Mouse (Mus musculus) erythroblast, adult 5-6 weeks (primary cell): Measurements from ENCODE around the gene Slc43a2. TPM values are rescaled to one million over a fixed set of nuclear protein-coding genes. Genes with fewer than 3 reads are reported as not detected.

ENCODE experiments used
- ATAC-seq: replicated peaks from 2 replicates; pipeline ENCODE4 v1.8.0; 2016; ENCODE audit warnings: moderate number of reproducible peaks, mild to moderate bottlenecking, moderate TSS enrichment, inconsistent platforms; ENCODE audit not compliant: poor library complexity, low FRiP score, severe bottlenecking
- total RNA-seq, 2 experiments: library from RNA; stranded (forward) in 1 of 2; stranded (reverse) in 1 of 2; fragments of 150-400 nt in 1 of 2; fragments of 200-764, 138-1000 nt in 1 of 2; gene quantifications; 2 replicates each; pipeline versions ENCODE4 v1.2.3 to v1.2.4; 2015 to 2017; ENCODE audit warnings: low replicate concordance in 2 of 2

The Slc43a2 gene
- total RNA-seq, 2 experiments from 2014 or later, result 6.7 to 14.9 TPM

GRCm38 (mm10) chr11:75568115-75568511 is 36.6 kb downstream of the Slc43a2 start:
- ATAC-seq, result no peak

DNA sequence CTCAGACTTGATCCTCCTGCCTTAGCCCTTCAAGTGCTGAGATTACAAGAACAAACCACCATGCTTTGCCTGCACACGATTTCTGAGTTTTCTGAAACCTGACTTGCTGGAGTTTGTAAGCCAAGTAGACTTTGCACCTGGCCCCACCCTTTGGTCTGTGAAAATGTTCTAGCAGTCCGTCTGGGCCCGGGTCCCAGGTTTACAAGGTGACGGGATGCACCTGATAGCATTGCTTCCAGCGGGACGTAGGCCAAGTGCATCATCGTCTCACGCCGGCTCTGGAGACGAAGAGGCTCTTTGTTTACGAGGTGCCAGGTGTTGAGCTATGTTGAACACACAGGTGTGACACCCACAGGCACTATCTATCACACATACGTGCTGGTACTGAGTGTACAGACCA is 37.5 kb downstream of the Slc43a2 start:
- no peak for ATAC-seq

- no peak for ATAC-seq
These were observed 39.1 kb downstream of the Slc43a2 start for GRCm38 (mm10) chr11:75570375-75571125.

- ATAC-seq, result no peak
These were observed 39.9 kb downstream of the Slc43a2 start for GRCm38 (mm10) chr11:75571126-75571990.

DNA sequence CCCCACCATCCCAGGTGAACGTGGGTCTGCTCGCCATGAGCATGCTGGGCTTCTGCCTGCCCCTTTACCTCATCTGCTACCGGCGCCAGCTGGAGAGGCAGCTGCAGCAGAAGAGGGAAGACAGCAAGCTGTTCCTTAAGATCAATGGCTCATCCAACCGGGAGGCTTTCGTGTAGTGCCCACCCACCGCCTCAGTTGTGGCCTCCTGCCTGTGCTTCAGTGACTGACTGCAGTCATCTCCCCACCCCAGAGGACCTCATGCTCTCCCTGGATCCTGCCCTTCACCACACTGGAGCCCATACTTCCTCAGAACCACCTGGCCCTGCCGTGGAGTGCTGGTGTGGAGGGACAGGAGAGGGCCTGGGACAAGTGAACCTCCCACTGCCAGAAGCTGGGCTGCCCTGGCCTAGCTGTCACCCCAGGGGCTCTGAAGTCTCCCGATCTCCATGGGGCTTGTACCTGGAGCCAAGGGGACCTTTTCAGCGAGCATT is 40.9 kb downstream of the Slc43a2 start:
- no peak for ATAC-seq

- ATAC-seq, result peak; percentile 83
These were observed 41.6 kb downstream of the Slc43a2 start for GRCm38 (mm10) chr11:75572854-75573650.

DNA sequence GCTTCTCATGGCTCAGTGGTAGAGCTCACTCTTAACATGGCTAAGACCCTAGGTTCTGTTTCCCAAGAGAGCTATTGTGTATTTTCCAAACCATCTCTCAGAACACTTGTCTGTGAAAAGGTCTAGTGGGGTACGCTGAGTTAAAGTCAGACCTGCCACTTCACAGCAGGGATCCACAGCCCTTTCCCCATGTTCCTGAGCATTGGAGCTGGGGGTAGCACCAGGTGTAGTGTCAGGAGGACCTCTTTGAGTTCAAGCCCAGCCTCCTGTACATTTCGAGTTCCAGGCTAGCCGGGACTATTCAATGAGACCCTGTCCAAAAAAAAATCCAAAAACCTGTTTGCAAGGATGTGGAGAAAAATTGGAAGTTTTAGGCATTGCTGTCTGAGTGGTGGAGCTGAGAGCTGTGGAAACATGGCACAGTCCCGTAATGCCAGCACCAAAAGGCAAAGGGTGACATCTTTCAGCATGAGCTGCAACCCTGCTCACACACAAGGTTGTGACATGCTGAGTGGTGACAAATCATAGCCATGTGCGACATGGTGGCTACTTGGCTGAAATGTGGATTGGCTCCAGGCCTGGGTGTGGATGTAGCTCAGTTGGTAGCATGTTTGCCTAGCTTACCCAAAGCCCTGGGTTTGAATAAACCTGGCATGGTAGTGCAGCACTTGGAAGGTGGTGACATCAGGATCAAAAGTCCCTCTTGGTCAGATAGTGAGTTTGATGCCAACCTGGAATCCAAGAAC is 43.1 kb downstream of the Slc43a2 start:
- no peak for ATAC-seq

- no peak for ATAC-seq
These were observed 44.1 kb downstream of the Slc43a2 start for GRCm38 (mm10) chr11:75575560-75576123.

DNA sequence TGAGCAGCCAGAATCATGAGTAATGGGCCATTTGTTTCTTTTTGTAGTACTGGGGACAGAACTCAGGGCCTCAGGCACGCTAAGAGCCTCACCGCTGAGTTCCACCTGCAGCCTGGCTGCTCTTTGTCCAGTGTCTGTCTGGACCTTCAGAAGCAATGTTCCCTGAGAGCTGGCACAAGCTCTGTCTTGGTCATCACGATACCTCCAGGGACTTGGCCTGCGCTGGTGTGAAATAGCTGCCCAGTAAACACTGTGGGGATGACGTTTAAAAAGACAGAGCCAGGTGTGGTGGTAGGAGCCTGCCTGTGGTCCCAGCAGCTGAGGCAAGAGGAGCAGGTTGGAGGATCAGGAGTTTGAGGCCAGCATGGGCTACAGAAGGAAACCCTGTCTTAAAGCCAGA is 47.1 kb downstream of the Slc43a2 start:
- 0 out of 2 replicates have a peak, but pooled peaks have one; percentile 19 for ATAC-seq

- ATAC-seq, result no peak
These were observed 50.1 kb downstream of the Slc43a2 start for GRCm38 (mm10) chr11:75581495-75582149.

- no peak for ATAC-seq
These were observed 52.0 kb downstream of the Slc43a2 start for GRCm38 (mm10) chr11:75583521-75583920.

- ATAC-seq, result no peak
These were observed 53.6 kb downstream of the Slc43a2 start for GRCm38 (mm10) chr11:75585061-75585460.

- ATAC-seq, result no peak
These were observed 54.5 kb downstream of the Slc43a2 start for GRCm38 (mm10) chr11:75585978-75586377.

DNA sequence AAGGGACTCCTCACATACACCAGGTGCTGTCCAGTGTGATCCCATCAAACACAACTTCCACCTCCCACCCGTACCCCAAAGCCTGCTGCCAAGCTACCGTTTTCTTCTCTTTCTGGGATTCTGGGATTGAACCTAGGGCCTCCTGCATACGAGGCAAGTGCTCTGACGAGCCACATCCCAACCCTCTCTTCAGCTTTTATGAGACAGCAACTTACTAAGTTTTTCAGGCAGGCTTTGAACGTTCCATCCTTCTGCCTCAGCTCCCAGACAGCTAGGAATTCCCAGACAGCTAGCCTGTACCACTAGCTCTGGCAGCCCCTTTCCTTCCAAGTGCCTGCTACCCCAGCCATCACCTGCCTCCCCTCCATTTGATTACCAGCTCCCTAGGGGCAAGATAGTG is 55.5 kb downstream of the Slc43a2 start:
- no peak for ATAC-seq

DNA sequence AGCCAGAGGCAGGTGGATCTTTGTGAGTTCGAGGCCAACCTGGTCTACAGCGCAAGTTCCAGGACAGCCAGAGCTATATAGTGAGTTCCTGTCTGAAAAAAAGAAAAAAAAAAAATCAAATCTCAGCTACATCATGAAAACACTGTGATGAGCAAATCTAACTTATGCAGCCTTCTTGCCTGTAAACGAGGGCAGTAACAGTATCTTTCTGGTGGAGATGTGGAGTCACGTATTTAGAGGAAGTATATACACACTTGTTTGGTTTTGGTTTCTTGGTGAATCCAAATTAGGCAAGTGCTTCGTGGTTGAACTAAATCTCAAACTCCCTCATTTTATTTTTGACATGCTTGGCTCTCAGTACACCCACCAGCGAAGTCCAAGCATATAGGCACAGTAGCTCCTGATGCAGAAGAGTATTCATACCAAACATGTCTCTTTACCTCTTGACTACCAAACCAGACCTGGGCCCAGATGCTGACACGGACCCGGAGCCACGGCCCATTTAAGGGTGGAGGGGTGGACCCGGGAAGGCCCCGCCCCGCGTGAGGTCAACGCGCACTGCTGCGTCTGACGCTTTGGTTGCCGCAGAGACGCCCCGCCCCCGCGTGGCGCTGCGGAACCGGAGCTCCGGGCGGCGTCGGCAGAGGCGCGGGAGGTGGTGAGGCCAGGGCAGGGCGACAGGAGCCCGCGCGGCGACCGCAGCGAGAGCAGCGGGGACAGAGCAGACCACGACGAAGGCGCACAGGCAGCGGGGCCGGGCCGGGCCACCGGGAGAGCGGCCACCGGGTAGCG is 56.2 kb downstream of the Slc43a2 start, which contains the start of gene Pitpna:
Gene Pitpna (plus strand): TSS at position 605 of the 792 bp plus-strand sequence.
- ATAC-seq, result peak; percentile 99

GRCm38 (mm10) chr11:75588285-75588941 is 56.9 kb downstream of the Slc43a2 start:
- 0 out of 2 replicates have a peak, but pooled peaks have one; percentile 31 for ATAC-seq

GRCm38 (mm10) chr11:75592612-75593011 is 61.1 kb downstream of the Slc43a2 start:
- no peak for ATAC-seq
